Mouse (Mus musculus) layer of hippocampus, postnatal 10 days (tissue): Measurements from ENCODE around the gene Rab3gap2. TPM values are rescaled to one million over a fixed set of nuclear protein-coding genes. Genes with fewer than 3 reads are reported as not detected.

ENCODE experiments used
- DNase-seq, 2 experiments: peaks; one replicate each; pipeline ENCODE4 v3.0.0; 2021; ENCODE audit warnings: low spot score in 2 of 2
- long read RNA-seq: library from polyadenylated mRNA; stranded (forward); transcript quantifications from one replicate; pipeline ENCODE4 v2.0.0, GENCODE M21; 2023
- total RNA-seq, 2 experiments: library from RNA; stranded (reverse); gene quantifications; 2 replicates each; pipeline ENCODE4 v1.2.3; 2021

Rab3gap2 gene
- 10 to 100 TPM; 54.6 to 58.5 TPM for total RNA-seq
- long read RNA-seq, full-length matches to known transcripts = 11 of 22 reads
- long read RNA-seq, partial matches to known transcripts = 8 of 22 reads
- long read RNA-seq, other reads (novel, unspliced or antisense) = 3 of 22 reads

- DNase-seq = peak; percentile 99 to 100
These were observed at the start of gene Rab3gap2 for GRCm38 (mm10) chr1:185203909-185204661. Rab3gap2 (plus strand) TSS chr1:185204117.

DNA sequence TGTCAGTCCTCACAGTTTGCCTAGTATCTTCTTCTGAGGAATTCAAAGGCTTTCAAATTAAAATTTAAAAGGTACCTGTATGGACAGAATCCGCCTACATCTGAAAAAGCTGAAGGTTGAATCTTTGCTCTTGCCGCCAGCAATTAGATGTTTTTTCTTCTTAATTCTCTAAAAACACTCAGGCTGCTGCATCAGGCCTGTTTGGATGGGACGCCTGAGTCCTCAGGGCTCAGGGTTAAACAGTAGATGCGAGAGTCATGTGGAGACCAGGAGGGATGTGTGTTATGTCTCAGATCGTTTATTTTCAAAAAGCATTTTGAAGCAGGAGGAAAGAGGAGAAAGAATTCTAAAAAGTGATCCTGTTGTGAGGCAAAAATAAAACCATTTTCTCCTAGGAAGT lies 30.3 kb upstream of the Rab3gap2 start:
- no peak for DNase-seq

- no peak for DNase-seq
These were observed 26.1 kb upstream of the Rab3gap2 start for GRCm38 (mm10) chr1:185177860-185178259.

- DNase-seq = no peak
These were observed 20.2 kb upstream of the Rab3gap2 start for GRCm38 (mm10) chr1:185183591-185184330.

- DNase-seq = no peak
These were observed 18.4 kb upstream of the Rab3gap2 start for GRCm38 (mm10) chr1:185185556-185185955.

- peak; percentile 32 to 59 for DNase-seq
These were observed 16.7 kb upstream of the Rab3gap2 start for GRCm38 (mm10) chr1:185187135-185187785.

- DNase-seq = no peak
These were observed 14.0 kb upstream of the Rab3gap2 start for GRCm38 (mm10) chr1:185189901-185190300.

DNA sequence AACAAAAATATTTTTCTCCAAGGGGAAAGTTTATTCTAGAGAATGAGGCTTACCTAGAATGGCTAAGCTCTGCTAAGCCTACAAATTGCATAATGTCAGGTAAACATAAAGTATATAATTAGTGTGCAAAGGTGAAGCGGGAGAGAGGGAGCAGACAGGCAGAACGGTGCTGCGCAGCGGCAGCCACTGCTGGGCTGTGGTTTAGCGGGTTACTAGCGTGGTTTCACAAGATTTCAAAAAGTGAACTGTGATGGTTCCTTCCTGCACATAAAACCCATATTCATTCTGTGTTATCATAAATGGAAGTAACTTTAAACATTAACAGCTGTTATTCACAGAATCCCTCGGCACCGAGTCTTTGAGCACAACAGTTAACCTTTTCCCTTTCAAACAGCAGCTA lies 11.8 kb upstream of the Rab3gap2 start:
- DNase-seq = no peak

DNA sequence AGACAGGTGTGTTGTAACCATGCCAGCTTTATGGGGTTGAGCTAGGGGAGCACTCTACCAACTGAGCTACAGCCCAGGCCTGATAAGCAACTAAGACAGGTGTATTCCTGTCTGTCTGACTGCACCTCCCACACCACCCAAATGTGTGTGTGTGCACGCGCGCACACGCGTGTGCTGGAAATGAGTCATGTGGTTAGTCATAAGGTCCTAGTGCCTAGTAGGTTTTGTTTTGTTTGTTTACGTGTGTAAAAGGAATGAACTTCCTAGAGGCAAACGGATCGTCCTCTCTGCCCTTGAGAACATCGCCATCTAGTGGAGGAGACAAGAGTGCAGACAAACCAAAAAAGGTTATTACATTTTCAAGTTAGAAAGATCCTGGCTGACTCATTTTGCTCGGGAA lies 10.4 kb upstream of the Rab3gap2 start:
- peak; percentile 50 to 52 for DNase-seq

DNA sequence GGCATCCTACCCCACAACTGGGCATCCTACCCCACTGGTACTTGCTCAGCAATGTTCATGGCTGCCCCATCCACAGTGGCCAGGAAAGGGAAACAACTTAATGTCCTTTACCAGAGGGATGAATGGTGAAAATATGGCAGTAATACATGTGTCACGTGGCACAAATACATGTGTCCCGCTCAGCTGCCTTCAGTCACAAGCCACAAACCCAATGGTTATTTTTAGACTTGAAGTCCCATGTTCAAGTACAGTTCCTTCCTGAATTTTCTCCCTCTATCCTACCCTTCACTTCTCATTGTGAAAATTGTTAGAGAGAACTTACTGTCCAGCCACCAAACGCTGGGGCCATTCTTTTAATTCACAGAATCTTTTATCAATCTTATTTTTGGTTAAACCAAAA lies 7.6 kb upstream of the Rab3gap2 start:
- DNase-seq = no peak

GRCm38 (mm10) chr1:185200571-185201395 lies 3.1 kb upstream of the Rab3gap2 start:
- no peak for DNase-seq

GRCm38 (mm10) chr1:185201994-185202393 lies 1.9 kb upstream of the Rab3gap2 start:
- DNase-seq = no peak

DNA sequence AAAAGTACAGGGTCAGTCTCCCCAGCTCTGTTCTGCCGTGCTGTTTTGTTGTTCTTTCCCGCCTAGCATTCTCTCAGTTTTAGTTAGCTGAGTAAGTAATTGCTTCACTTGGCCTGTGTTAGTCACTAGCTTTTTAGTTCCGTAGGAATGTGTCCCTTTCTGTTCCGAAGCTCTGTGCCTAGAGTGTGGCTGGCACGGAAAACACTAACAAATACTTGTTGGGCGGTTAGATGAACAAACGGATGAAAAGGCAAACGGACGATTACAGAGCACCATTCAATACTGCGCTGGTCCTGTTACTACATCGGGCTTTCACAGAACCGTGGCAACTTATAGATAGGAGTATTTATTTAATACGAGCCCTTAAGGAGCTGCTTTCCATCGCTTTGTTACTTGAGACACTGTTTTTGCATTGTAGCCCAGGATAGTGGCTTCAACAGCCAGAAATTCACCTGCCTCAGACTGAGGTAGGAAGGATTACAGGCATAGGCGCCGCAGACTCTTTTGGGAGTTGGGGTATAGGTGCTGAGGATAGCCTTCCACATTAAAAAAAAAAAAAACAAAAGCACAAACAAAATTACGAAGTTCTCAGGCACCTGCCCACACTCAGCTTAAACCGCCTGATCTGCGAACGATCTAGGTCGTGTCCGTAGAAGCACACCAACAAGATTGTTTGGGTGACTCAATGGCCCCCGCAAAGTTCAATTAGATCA lies 565 bp upstream of the Rab3gap2 start:
- peak in 1 of 2 experiments; percentile 32 for DNase-seq

GRCm38 (mm10) chr1:185205090-185205489 lies 1.2 kb downstream of the Rab3gap2 start:
- no peak for DNase-seq

DNA sequence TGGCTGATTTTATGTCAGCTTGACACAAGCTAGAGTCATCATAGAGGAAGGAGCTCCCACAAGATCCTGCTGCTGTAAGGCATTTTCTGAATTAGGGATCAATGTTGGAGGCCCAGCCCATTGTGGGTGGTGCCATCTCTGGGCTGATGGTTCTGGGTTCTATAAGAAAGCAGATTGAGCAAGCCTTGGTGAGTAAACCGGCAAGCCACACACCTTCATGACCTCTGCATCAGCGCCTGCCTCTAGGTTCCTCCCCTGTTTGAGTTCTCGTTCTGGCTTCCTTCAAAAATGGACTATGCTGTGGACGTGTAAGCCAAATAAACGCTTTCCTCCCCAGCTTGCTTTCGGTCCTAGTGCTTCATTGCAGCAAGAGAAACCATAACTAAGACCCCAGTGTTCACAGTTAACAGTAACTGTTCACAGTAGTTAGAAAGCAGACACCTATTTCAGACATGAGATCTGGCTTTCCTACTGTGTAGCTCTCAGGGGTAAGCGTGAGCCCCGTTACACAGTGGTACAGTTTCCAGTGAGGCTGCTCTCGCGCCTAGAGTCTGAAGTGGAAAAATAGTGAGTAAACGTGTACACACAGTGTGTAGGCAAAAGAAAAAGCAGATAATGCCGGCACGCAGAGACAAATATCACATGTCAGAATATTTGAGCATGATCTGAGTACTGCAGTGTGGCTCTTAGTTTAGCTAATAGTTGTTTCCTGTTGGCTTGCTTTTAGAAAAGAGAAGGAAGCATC lies 4.1 kb downstream of the Rab3gap2 start:
- no peak for DNase-seq

- no peak for DNase-seq
These were observed 4.8 kb downstream of the Rab3gap2 start for GRCm38 (mm10) chr1:185208766-185209165.

GRCm38 (mm10) chr1:185209641-185210176 lies 5.8 kb downstream of the Rab3gap2 start:
- DNase-seq = no peak

DNA sequence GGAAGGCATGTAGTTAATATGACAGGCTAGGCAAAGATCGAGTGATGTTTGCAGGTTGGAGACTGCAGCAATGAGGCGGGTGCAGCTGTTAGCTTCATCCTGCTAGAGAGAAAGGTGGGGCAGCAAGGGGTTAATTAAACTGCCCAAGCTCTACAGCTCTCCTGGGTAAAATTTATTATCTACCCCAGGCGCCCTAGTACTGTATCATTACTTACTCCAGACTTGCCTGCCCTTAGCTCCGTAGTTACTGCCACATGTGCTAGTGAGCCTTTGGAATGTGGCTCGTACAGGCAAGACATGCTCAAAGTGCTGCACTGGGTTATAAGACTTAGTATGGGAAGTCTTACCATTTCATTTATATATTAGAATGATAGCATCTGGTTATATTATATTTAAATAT lies 12.4 kb downstream of the Rab3gap2 start:
- DNase-seq = no peak

DNA sequence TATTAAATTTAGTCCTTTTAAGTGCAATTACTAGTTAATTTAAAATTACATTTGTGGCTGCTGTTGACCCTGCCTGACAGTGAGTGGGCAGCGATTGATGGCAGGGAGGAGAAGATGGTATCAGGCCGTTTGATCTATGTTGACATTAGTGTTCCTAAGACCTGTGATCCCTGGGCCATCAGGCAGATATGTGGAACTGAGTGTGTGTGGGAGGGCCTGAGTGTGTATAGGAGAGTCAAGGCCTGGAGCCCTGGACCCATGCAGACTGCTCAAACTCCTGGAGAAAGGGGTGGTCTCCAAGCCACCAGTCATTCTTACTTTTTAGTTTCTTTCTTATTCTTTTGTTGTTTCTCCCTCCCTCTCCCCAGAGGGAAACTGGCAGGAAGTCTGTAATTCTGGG lies 12.8 kb downstream of the Rab3gap2 start:
- DNase-seq = no peak
